Mouse (Mus musculus) MEL (cell line): ENCODE measurements around the gene Hist2h3c1.

Source experiments
- CTCF ChIP-seq, 3 experiments: IDR thresholded peaks in 2 of 3; conservative IDR thresholded peaks in 1 of 3; 2 replicates each; pipeline ENCODE4 v1.5.1; 2011 to 2012; ENCODE audit warnings: low read length in 3 of 3, low read depth in 2 of 3, mild to moderate bottlenecking in 2 of 3, improper control_type of control experiment in 1 of 3, inconsistent platforms in 1 of 3, mixed read lengths in 1 of 3, moderate library complexity in 1 of 3; ENCODE audit not compliant: control insufficient read depth in 1 of 3, insufficient read depth in 1 of 3, poor library complexity in 1 of 3, severe bottlenecking in 1 of 3
- KAT2A ChIP-seq: conservative IDR thresholded peaks from 2 replicates; pipeline ENCODE4 v1.6.1; 2012; ENCODE audit warnings: low read depth, low read length, improper control_type of control experiment, inconsistent platforms
- MXI1 ChIP-seq: IDR thresholded peaks from 2 replicates; pipeline ENCODE4 v1.6.1; 2011; ENCODE audit warnings: mild to moderate bottlenecking, low read depth, low read length, improper control_type of control experiment
- POLR2A ChIP-seq, 2 experiments: IDR thresholded peaks; 2 replicates each; pipeline ENCODE4 v1.6.1; 2011 to 2012; ENCODE audit warnings: low read length in 2 of 2, mild to moderate bottlenecking in 2 of 2, control low read depth in 1 of 2, improper control_type of control experiment in 1 of 2, low read depth in 1 of 2, moderate library complexity in 1 of 2; ENCODE audit not compliant: control insufficient read depth in 1 of 2, insufficient read depth in 1 of 2, poor library complexity in 1 of 2

DNA sequence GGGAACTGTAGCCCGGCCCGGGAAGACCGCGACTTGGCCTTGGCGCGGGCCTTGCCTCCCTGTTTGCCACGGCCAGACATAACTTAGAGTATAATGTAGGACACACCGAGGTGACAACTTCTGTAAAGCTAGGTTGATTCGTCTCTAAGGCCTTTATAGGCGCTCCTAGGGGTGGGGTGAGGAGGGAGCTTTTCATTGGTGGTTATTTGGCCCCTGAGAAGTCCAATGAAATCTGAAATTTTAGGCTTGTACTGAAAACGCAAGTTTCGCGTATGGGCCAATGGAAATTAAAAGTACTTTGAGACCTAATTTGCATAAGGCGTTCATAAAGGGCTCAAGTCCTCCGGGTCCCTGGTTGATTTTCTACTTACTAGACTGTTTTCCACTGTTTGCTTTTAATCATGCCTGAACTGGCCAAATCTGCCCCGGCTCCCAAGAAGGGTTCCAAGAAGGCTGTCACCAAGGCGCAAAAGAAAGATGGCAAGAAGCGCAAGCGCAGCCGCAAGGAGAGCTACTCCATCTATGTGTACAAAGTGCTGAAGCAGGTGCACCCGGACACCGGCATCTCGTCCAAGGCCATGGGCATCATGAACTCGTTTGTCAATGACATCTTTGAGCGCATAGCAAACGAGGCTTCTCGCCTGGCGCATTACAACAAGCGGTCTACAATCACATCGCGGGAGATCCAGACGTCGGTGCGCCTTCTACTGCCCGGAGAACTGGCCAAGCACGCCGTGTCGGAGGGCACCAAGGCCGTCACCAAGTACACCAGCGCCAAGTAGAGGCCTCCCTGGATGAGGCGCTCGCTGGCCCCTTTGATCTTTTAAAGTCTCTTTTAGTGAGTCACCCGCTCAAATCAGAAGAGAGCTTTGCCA lies 25.5 kb upstream of the Hist2h3c1 start, which contains the start of the genes Hist2h2ac and Hist2h2be:
- TF ChIP-seq CTCF (IDR thresholded peaks at IDR 0.05 in 2 of 3, conservative IDR thresholded peaks at IDR 0.05 in 1 of 3; ENCODE audit: control insufficient read depth in 1 of 3, insufficient read depth in 1 of 3, low read depth in 2 of 3, low read length in 3 of 3, poor library complexity in 1 of 3, severe bottlenecking in 1 of 3) (no peak), POLR2A (IDR thresholded peaks at IDR 0.05; ENCODE audit: control insufficient read depth in 1 of 2, insufficient read depth in 1 of 2, low read depth in 1 of 2, low read length in 2 of 2, poor library complexity in 1 of 2) (peak; percentile 81 to 100), MXI1 (no peak), KAT2A (no peak)
